Mouse (Mus musculus) heart, postnatal 0 days (tissue): ENCODE data around the gene Ccnyl1. TPM values are rescaled to one million over a fixed set of nuclear protein-coding genes. Genes with fewer than 3 reads are reported as not detected.

Experiments
- ATAC-seq: fragments of 200-750 bp; cut with Nextera tagmentation; 2 replicates; pipeline ENCODE4 v1.8.0; 2017; ENCODE audit warnings: low read depth, moderate number of reproducible peaks, moderate library complexity; ENCODE audit not compliant: insufficient read depth
- DNase-seq: peaks from one replicate; pipeline ENCODE4 v3.0.0-alpha.2; 2016; ENCODE audit warnings: low spot score
- H3K27ac ChIP-seq: fragments of 300-500 bp; sonication (generic); 2 replicates; pipeline ENCODE4 v1.5.1; 2014; ENCODE audit warnings: low read depth, mild to moderate bottlenecking
- H3K27me3 ChIP-seq: fragments of 300-500 bp; sonication (generic); 2 replicates; pipeline ENCODE4 v1.6.1; 2014; ENCODE audit warnings: low read length, mixed read lengths; ENCODE audit not compliant: control insufficient read depth, insufficient read depth
- H3K36me3 ChIP-seq: fragments of 300-500 bp; sonication (generic); replicated peaks from 2 replicates; pipeline ENCODE4 v1.6.1; 2014; ENCODE audit warnings: low read length, mixed read lengths; ENCODE audit not compliant: control insufficient read depth, insufficient read depth
- H3K4me1 ChIP-seq: fragments of 300-500 bp; sonication (generic); 2 replicates; pipeline ENCODE4 v1.6.1; 2014; ENCODE audit warnings: antibody characterized with exemption; ENCODE audit not compliant: control insufficient read depth, insufficient read depth
- H3K4me2 ChIP-seq: fragments of 300-500 bp; sonication (generic); 2 replicates; pipeline ENCODE4 v1.6.1; 2014; ENCODE audit warnings: low read depth, mild to moderate bottlenecking, low read length, moderate library complexity
- H3K4me3 ChIP-seq: fragments of 300-500 bp; sonication (generic); 2 replicates; pipeline ENCODE4 v1.5.1; 2014; ENCODE audit warnings: low read depth, low read length
- H3K9ac ChIP-seq: fragments of 300-500 bp; sonication (generic); replicated peaks from 2 replicates; pipeline ENCODE4 v1.6.1; 2014; ENCODE audit warnings: low read depth, low read length, mixed read lengths
- H3K9me3 ChIP-seq: fragments of 300-500 bp; sonication (generic); replicated peaks from 2 replicates; pipeline ENCODE4 v1.6.1; 2016; ENCODE audit warnings: low read length; ENCODE audit not compliant: control insufficient read depth
- CTCF ChIP-seq: IDR thresholded peaks from 2 replicates; pipeline ENCODE4 v1.5.1; 2016; ENCODE audit warnings: antibody characterized with exemption, control low read depth, low read depth
- EP300 ChIP-seq: IDR thresholded peaks from 2 replicates; pipeline ENCODE4 v1.6.1; 2016; ENCODE audit warnings: antibody characterized with exemption, low read depth
- WGBS: fragments of 180-500 bp; shearing (Covaris S2); extraction: QIAGEN DNeasy Blood & Tissue Kit; methylation state at CpG from one replicate; pipeline ENCODE4 v1.1.7; 2014; 5-methylcytosine and 5-hydroxymethylcytosine counted together
- polyA plus RNA-seq: library from polyadenylated mRNA; unstranded; fragments of >200 nt; fragmentation: Nextera tagmentation; extraction: Ambion mirVana; gene quantifications from 2 replicates; pipeline ENCODE4 v1.2.1, GENCODE M21; 2015
- total RNA-seq: library from RNA; depleted of rRNA; stranded (reverse); fragments of >200 nt; gene quantifications from 2 replicates; pipeline ENCODE4 v1.2.3, GENCODE M21; 2014; ENCODE audit warnings: low replicate concordance

Ccnyl1 gene
- total and polyA plus RNA-seq, 2 experiments from 2014 or later = 3.4 to 12.7 TPM

GRCm38 (mm10) chr1:64744616-64745015, 54.4 kb downstream of the Ccnyl1 start:
- ATAC-seq (no peak), DNase-seq (no peak)
- H3K9me3 ChIP-seq = no peaks in the 10 kb centered on the region
- H3K4me1 ChIP-seq = no peaks in the 10 kb centered on the region
- H3K9ac ChIP-seq = no peak overlapping the region
- no peak overlapping the region for H3K27ac ChIP-seq
- no peaks in the 10 kb centered on the region for H3K27me3 ChIP-seq
- no peak overlapping the region for H3K4me2 ChIP-seq
- TF ChIP-seq EP300 (no peak), CTCF (no peak)
- no peaks in the 10 kb centered on the region for H3K36me3 ChIP-seq
- H3K4me3 ChIP-seq = no peak overlapping the region

- TF ChIP-seq CTCF (no peak), EP300 (no peak)
- no peak overlapping the region for H3K4me2 ChIP-seq
- H3K9me3 ChIP-seq = no peaks in the 10 kb centered on the region
- no peaks in the 10 kb centered on the region for H3K27me3 ChIP-seq
- peak; percentile 27 for DNase-seq
- no peak overlapping the region for H3K27ac ChIP-seq
- H3K9ac ChIP-seq = no peak overlapping the region
- WGBS = 72% methylated on average over 8 of the region's 8 CpGs
- H3K4me1 ChIP-seq = peaks cover 9% of the 10 kb centered on the region
- ATAC-seq = peak; percentile 55; the same call in 1 of the 2 replicates
- H3K36me3 ChIP-seq = no peaks in the 10 kb centered on the region
- no peak overlapping the region for H3K4me3 ChIP-seq
These were observed 62.9 kb downstream of the Ccnyl1 start for GRCm38 (mm10) chr1:64753109-64753508.

DNA sequence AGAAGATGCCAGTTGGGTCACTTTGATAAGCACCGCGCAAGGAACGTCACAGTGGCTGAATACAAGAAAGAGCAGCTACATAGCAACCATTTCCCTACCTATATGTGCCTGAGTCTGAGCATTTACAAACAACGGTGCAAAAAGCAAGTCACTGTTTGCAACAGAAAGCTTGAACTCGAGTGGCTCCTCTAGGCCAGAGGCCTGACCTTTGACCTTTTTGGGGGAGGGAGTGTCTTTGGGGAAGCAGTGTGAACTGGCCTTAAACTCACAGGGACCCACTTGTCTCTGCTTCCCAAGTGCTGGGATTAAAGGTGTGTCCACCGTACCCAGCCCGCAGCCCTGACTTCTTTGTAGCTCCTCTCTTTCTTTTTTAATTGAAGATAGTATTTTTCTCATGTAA, 63.4 kb downstream of the Ccnyl1 start:
- Histone ChIP-seq H3K4me3 (no peak overlapping the region), H3K9me3 (no peaks in the 10 kb centered on the region), H3K36me3 (no peaks in the 10 kb centered on the region), H3K4me1 (peaks cover 9% of the 10 kb centered on the region), H3K27ac (no peak overlapping the region), H3K9ac (no peak overlapping the region), H3K4me2 (no peak overlapping the region), H3K27me3 (no peaks in the 10 kb centered on the region)
- TF ChIP-seq EP300 (no peak), CTCF (no peak)
- WGBS = 69% methylated on average over 7 of the region's 7 CpGs
- no peak for DNase-seq
- ATAC-seq = no peak

GRCm38 (mm10) chr1:64754658-64755057, 64.4 kb downstream of the Ccnyl1 start:
- no peak for DNase-seq
- no peaks in the 10 kb centered on the region for H3K9me3 ChIP-seq
- H3K36me3 ChIP-seq = no peaks in the 10 kb centered on the region
- no peak overlapping the region for H3K4me3 ChIP-seq
- H3K9ac ChIP-seq = no peak overlapping the region
- no peaks in the 10 kb centered on the region for H3K27me3 ChIP-seq
- H3K27ac ChIP-seq = no peak overlapping the region
- H3K4me1 ChIP-seq = peaks cover 9% of the 10 kb centered on the region
- H3K4me2 ChIP-seq = no peak overlapping the region
- WGBS = 91% methylated on average over 5 of the region's 5 CpGs
- ATAC-seq = no peak
- no peak for TF ChIP-seq EP300

DNA sequence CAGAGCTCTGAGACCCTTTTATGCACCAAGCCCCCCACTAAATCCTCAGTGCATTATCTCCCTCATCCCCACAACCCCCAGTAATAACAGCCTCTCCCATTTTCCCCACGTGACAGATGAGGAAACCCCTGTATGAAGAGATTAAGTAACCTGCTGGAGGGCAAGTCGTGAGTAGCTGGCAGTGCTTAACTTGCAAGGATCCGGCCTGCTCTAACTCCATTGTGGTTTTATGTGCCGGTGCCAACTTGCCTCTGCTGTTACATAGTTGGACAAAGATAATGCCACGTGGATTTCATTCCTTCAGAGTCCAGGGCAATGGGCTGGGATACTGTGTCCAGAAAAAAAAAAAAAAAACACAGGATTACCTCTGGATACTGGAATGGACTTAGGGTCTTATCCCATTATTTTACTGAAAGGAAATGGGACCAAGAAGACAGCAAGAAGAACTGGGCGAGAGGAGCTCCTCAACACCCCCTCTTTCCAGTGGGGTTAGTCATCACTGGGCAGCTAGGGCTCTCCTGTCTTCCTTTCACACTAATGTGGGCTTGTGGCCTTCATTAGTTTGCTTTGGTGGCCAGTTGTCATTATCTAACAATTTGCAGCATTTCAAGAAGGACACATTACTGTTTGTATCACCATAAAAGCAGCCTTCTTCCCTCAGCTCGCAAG, 65.8 kb downstream of the Ccnyl1 start:
- 0 out of 2 replicates have a peak, but pooled peaks have one; percentile 16 for ATAC-seq
- H3K4me3 ChIP-seq = no peak overlapping the region
- WGBS = 46% methylated on average over 7 of the region's 7 CpGs
- H3K36me3 ChIP-seq = no peaks in the 10 kb centered on the region
- DNase-seq = no peak
- H3K4me2 ChIP-seq = peak overlapping the region; percentile 34; the same call in 1 of the 2 replicates
- no peaks in the 10 kb centered on the region for H3K9me3 ChIP-seq
- H3K27me3 ChIP-seq = no peaks in the 10 kb centered on the region
- TF ChIP-seq EP300 = no peak
- TF ChIP-seq CTCF = no peak
- peaks cover 9% of the 10 kb centered on the region for H3K4me1 ChIP-seq
- H3K27ac ChIP-seq = peak overlapping the region; percentile 38; the same call in 1 of the 2 replicates
- H3K9ac ChIP-seq = no peak overlapping the region

DNA sequence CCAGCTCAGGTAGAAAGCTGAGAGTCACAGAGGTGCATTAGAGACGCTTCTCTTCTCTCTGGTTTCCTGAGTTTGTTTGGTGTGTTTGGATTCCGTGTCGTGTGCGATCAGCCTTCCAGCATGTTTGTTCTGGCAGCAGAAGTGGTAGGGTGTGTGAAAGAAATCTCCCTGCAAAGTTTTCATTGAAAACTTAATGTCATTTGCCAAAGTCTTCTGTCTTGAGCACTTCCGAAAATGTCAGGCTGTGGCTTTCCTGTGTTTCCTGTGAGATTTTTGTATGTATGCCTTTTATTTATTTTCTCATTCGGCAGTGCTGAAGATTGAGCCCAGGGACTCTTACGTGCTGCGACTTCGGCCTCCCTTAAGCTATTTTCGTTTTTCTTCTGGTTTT, 66.4 kb downstream of the Ccnyl1 start:
- no peak overlapping the region for H3K9ac ChIP-seq
- H3K27ac ChIP-seq = peak overlapping the region; percentile 38
- ATAC-seq = no peak
- no peaks in the 10 kb centered on the region for H3K36me3 ChIP-seq
- H3K9me3 ChIP-seq = no peaks in the 10 kb centered on the region
- DNase-seq = peak; percentile 34
- peaks cover 9% of the 10 kb centered on the region for H3K4me1 ChIP-seq
- H3K27me3 ChIP-seq = no peaks in the 10 kb centered on the region
- TF ChIP-seq EP300 (no peak), CTCF (no peak)
- no peak overlapping the region for H3K4me3 ChIP-seq
- WGBS = 51% methylated on average over 10 of the region's 10 CpGs
- H3K4me2 ChIP-seq = peak overlapping the region; percentile 34
